Mouse (Mus musculus): ENCODE data around the gene Tle3. TPM values are rescaled to one million over a fixed set of nuclear protein-coding genes. Genes with fewer than 3 reads are reported as not detected.

The Tle3 gene
- total RNA-seq, 2 experiments from 2014 or later, result 121 to 144 TPM

- no peak for DNase-seq
These were observed 13.2 kb upstream of the Tle3 start for GRCm38 (mm10) chr9:61358933-61359332.

GRCm38 (mm10) chr9:61359741-61360140 is 12.4 kb upstream of the Tle3 start:
- no peak for DNase-seq

GRCm38 (mm10) chr9:61360163-61360562 is 12.0 kb upstream of the Tle3 start:
- DNase-seq, result no peak

GRCm38 (mm10) chr9:61360727-61361631 is 11.2 kb upstream of the Tle3 start:
- peak in 1 of 2 experiments; percentile 47 for DNase-seq

GRCm38 (mm10) chr9:61363194-61363593 is 9.0 kb upstream of the Tle3 start:
- DNase-seq, result peak in 1 of 2 experiments; percentile 28

GRCm38 (mm10) chr9:61366108-61366507 is 6.1 kb upstream of the Tle3 start:
- DNase-seq, result no peak

- DNase-seq, result no peak
These were observed 5.0 kb upstream of the Tle3 start for GRCm38 (mm10) chr9:61367156-61367555.

- peak in 1 of 2 experiments; percentile 42 for DNase-seq
These were observed 4.2 kb upstream of the Tle3 start for GRCm38 (mm10) chr9:61367857-61368566.

GRCm38 (mm10) chr9:61368567-61369240 is 3.5 kb upstream of the Tle3 start:
- DNase-seq, result peak; percentile 71 to 81

- peak; percentile 86 for DNase-seq
These were observed 2.6 kb upstream of the Tle3 start for GRCm38 (mm10) chr9:61369316-61370273.

GRCm38 (mm10) chr9:61370454-61370888 is 1.7 kb upstream of the Tle3 start:
- peak; percentile 98 to 99 for DNase-seq

GRCm38 (mm10) chr9:61370889-61371754 is 1.0 kb upstream of the Tle3 start:
- DNase-seq, result peak; percentile 73 to 78

- DNase-seq, result no peak
These were observed 377 bp downstream of the Tle3 start for GRCm38 (mm10) chr9:61372510-61372975.

- peak; percentile 49 to 69 for DNase-seq
These were observed 939 bp downstream of the Tle3 start for GRCm38 (mm10) chr9:61372976-61373633.

GRCm38 (mm10) chr9:61373634-61373941 is 1.4 kb downstream of the Tle3 start:
- peak in 1 of 2 experiments; percentile 49 for DNase-seq

GRCm38 (mm10) chr9:61373942-61374900 is 2.1 kb downstream of the Tle3 start:
- DNase-seq, result peak; percentile 48 to 59

- peak in 1 of 2 experiments; percentile 29 for DNase-seq
These were observed 2.8 kb downstream of the Tle3 start for GRCm38 (mm10) chr9:61375002-61375401.

- DNase-seq, result no peak
These were observed 3.8 kb downstream of the Tle3 start for GRCm38 (mm10) chr9:61375802-61376561.
